Mouse (Mus musculus) 416B (cell line): ENCODE measurements around the gene Sphk2.

Source experiments
- DNase-seq: peaks from one replicate; pipeline ENCODE4 v3.0.0; 2011; ENCODE audit warnings: low read depth

Sphk2 gene

GRCm38 (mm10) chr7:45723781-45724180 lies 6.0 kb upstream of the Sphk2 start:
- no peak for DNase-seq

GRCm38 (mm10) chr7:45723301-45723700 lies 5.5 kb upstream of the Sphk2 start:
- no peak for DNase-seq

GRCm38 (mm10) chr7:45722348-45722713 lies 4.5 kb upstream of the Sphk2 start:
- no peak for DNase-seq

- peak; percentile 40 for DNase-seq
Observed at GRCm38 (mm10) chr7:45721642-45722347, 4.0 kb upstream of the Sphk2 start.

GRCm38 (mm10) chr7:45721234-45721571 lies 3.4 kb upstream of the Sphk2 start:
- no peak for DNase-seq

- DNase-seq, result no peak
Observed at GRCm38 (mm10) chr7:45720413-45721233, 2.8 kb upstream of the Sphk2 start, which contains the start of gene Fam83e. TSS of gene Fam83e (plus strand) at chr7:45721212.

- DNase-seq, result no peak
Observed at GRCm38 (mm10) chr7:45719738-45720412, 2.1 kb upstream of the Sphk2 start.

GRCm38 (mm10) chr7:45719180-45719579 lies 1.4 kb upstream of the Sphk2 start:
- DNase-seq, result no peak

- no peak for DNase-seq
Observed at GRCm38 (mm10) chr7:45718331-45718730, 529 bp upstream of the Sphk2 start.

GRCm38 (mm10) chr7:45716952-45717917 lies 567 bp downstream of the Sphk2 start:
- DNase-seq, result peak; percentile 82

- no peak for DNase-seq
Observed at GRCm38 (mm10) chr7:45716460-45716857, 1.3 kb downstream of the Sphk2 start.

- DNase-seq, result peak; percentile 65
Observed at GRCm38 (mm10) chr7:45715741-45716459, 1.9 kb downstream of the Sphk2 start.

GRCm38 (mm10) chr7:45715090-45715708 lies 2.6 kb downstream of the Sphk2 start, which contains the start of gene Rpl18:
TSS of gene Rpl18 (plus strand) at chr7:45715457.
- peak; percentile 97 for DNase-seq

GRCm38 (mm10) chr7:45714630-45715089 lies 3.1 kb downstream of the Sphk2 start:
- DNase-seq, result no peak

- no peak for DNase-seq
Observed at GRCm38 (mm10) chr7:45713881-45714520, 3.8 kb downstream of the Sphk2 start.

- no peak for DNase-seq
Observed at GRCm38 (mm10) chr7:45713396-45713795, 4.4 kb downstream of the Sphk2 start.

- DNase-seq, result no peak
Observed at GRCm38 (mm10) chr7:45712022-45712757, 5.6 kb downstream of the Sphk2 start.

GRCm38 (mm10) chr7:45711316-45712021 lies 6.3 kb downstream of the Sphk2 start:
- DNase-seq, result no peak
